Mouse (Mus musculus): ENCODE data around the gene Esrrg.

The Esrrg gene

DNA sequence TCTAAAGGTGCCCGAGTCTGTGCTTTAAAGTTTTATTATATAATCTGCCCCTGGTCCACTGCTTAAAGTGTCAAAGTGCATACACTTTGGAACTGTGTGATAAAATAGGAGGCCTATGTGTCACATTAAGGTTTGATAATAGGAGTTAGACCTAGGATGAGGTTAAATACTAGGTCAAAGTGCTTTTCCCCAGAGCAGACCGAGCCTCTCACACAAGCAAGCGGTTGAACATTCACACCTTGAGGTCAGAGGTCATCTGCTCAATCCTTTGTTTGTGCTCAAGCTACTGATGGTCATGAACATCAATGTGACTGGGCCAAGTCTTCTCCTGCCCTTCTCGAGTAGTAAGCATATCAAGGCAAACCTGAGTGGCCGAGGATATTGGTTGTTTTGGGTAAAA, 218.3 kb downstream of the Esrrg start:
- DNase-seq (ENCODE audit: extremely low read depth, low read depth) = no peak

DNA sequence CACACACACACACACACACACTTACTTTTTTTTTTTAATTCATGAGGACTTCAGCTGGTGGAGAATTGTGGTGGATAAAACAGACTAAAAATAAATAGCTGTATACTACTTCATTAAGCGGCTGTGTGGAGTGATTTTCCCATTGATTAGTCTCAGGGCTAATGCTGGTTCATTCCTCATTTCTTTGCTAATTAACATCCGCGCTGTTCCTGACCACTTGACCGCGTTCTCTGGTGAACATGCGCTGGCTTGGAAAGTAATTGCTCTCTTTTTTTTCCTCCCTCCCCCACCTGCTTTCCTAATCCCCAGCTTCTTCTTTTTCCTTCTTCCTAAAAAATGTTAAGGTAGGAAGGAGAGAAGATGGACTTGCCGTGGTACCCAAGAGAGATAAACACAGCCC, 222.3 kb downstream of the Esrrg start:
- no peak for DNase-seq (ENCODE audit: extremely low read depth, low read depth)

GRCm38 (mm10) chr1:187832851-187833250, 224.3 kb downstream of the Esrrg start:
- DNase-seq (ENCODE audit: extremely low read depth, low read depth) = no peak

DNA sequence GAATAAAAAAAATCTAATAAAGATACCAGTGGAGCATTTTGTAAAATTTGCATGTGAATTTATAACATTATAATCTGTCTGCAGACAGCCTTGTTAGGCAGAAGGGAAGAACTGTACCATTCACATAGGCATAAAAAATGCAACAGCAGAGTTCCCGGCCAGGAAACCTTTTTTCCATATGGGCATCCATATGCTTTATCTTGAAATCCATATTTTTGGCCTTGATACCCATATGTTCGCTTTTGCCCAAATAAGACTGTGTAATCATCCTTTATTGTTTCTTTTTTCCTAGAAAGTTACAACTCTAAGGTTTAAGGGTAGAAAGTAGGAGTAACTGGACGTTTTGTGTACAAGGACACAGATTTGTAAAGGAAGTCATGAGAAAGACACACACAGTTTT, 226.0 kb downstream of the Esrrg start:
- DNase-seq (ENCODE audit: extremely low read depth, low read depth) = no peak

GRCm38 (mm10) chr1:187836384-187836783, 227.8 kb downstream of the Esrrg start:
- DNase-seq (ENCODE audit: extremely low read depth, low read depth) = no peak

DNA sequence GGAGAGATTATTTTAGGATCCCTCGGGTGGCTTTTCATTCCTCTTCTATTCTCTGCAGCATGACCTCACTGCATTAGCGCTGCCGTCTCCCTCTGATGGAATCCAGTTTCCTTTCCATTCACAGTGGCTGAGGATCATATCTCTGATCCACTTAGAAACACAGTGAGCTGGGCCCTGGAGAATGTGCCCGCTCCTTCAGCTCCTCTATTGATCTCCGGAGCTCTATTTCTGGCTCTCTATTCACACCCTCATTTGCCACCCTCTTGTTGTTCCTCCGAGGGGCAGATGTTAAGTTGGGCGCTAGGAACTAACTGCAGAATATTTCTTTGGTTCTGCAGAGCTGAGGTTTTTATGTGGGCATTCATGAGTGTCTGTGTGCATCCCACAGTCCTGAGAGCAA, 228.3 kb downstream of the Esrrg start:
- no peak for DNase-seq (ENCODE audit: extremely low read depth, low read depth)

GRCm38 (mm10) chr1:187841629-187842028, 233.0 kb downstream of the Esrrg start:
- no peak for DNase-seq (ENCODE audit: extremely low read depth, low read depth)

DNA sequence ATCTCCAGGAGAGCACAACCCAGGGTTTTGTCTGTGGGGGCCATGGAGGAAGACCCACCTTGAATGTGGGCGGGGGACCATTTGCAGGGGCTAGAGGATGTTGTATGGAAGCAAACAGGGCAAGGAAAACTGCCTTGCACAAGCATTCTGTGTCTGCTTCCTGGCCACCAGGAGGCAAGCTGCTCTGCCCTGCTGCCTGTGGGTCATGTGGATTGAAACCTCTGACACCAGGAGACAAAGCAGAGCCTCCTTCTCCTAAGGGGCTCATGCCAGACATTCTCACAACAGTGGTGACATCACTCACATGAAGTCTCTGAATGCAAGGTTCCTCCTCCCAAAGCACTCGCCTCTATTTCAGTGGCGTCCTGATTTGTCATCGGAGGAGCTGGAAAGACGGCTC, 234.1 kb downstream of the Esrrg start:
- no peak for DNase-seq (ENCODE audit: extremely low read depth, low read depth)

GRCm38 (mm10) chr1:187854148-187854547, 245.6 kb downstream of the Esrrg start:
- no peak for DNase-seq (ENCODE audit: extremely low read depth, low read depth)

DNA sequence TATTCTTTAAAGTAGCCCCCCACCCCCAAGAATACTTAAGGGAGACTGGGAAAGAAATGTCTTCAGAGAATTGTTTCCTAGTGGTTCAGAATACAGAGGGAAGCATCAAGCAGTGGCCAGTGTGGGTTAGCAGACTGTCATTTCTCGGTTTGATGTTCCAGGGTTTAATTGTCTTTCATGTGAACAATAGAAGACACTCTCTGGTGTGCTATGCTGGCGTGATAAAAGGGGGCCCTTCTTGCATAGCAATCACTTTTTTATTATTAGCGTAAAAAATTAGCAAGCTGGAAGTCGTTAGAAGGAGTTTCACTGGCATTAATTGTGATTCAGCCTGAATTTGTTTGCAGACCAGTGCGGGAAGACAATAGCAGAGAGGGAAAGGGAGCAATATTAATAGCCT, 253.7 kb downstream of the Esrrg start:
- DNase-seq (ENCODE audit: extremely low read depth, low read depth) = no peak

GRCm38 (mm10) chr1:187868427-187868826, 259.8 kb downstream of the Esrrg start:
- no peak for DNase-seq (ENCODE audit: extremely low read depth, low read depth)

DNA sequence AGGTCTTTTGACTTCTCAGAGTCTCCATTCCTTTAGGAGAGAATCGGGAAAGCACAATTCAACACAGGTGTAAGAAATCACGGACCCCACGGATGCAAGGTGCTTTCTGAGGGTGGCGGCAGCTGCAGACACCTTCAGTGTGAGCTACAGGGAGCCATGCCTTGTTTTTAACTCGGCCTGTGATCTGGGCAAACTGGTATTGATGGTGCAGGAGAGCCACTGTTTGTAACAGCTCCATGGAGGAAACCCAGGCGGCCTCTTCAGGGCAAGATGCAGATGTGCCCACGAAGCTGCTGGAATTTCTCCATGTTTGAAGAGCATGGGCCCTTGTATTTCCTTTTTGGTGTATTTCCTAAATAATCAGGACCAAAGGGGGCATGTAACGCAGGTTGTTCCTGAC, 263.6 kb downstream of the Esrrg start:
- no peak for DNase-seq (ENCODE audit: extremely low read depth, low read depth)

- no peak for DNase-seq (ENCODE audit: extremely low read depth, low read depth)
Observed at GRCm38 (mm10) chr1:187872744-187873143, 264.2 kb downstream of the Esrrg start.

DNA sequence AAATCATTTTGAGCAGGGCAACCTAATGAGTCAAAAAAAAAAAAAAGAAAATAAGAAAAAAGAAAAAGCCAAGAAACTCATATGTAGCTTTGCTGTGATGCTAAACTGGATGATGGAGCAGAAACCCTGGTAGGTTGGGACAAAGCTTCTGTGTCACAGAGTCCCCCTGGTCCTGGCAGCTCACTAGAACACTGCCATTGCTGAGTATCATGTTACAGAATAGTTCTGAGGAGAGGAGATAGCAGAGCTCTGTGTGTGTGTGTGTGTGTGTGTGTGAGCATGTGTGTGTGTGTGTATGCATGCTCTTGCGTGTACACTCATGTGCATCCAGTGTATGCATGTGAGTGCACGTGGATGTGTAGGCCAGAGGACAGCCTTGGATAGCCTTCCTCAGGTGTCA, 265.2 kb downstream of the Esrrg start:
- no peak for DNase-seq (ENCODE audit: extremely low read depth, low read depth)

DNA sequence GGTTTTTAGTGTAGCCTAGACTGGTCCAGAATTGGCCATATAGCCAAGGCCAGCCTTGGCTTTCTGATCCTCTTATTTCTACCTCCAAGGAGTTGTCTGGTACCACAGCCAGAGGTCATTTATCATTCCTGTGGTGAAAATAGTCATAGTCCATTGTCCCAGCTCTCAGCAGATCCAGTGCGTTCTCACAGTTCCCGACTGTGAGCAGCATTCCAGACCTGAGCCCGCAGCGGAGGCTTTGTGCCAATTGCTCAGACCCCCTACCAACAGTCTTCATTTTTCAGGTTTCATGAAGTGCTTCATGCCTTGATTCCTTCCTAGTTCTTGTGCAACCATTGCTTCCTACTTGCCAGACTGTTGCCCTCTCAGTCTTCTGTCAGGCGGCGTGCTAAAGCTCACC, 278.7 kb downstream of the Esrrg start:
- DNase-seq (ENCODE audit: extremely low read depth, low read depth) = no peak

DNA sequence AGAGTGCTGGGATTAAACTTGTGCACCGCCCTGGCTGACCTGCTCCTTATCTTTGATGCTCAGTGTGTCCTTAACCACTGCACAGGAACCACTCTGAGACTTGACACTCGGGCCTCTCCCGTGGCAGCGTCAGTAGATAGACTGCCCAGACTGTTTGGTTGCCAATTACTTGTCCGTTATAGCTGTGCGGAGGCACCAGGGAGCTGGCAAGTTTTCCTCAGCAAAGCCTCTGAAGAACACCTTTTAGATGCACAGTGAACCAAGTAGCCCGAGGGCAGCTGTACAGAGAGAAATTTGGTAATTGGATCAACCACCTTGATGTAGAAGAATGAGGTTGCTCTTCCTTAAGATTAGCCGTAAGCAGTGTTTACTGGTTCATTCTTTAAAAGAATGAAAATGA, 279.6 kb downstream of the Esrrg start:
- DNase-seq (ENCODE audit: extremely low read depth, low read depth) = no peak

- DNase-seq (ENCODE audit: extremely low read depth, low read depth) = no peak
Observed at GRCm38 (mm10) chr1:187889096-187889495, 280.5 kb downstream of the Esrrg start.

DNA sequence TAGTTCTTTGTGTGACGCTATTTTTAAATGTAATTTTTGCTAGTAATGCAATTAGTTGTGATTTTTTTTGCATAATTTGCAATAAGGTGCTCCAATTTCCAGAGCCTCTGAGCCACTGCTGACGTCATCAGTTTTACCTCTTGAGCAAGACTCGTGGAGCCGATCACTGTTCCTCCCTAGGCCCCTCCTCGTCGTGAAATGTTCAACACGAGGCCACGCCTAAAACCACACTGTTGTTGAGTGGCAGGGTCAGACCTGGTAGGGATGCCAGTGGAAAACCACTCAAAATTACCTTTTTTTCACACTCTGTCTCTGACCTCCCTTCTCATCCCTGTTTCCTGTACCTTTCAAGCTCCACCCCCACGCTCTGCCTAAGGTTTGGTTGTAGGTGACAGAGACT, 282.7 kb downstream of the Esrrg start:
- DNase-seq (ENCODE audit: extremely low read depth, low read depth) = no peak

- no peak for DNase-seq (ENCODE audit: extremely low read depth, low read depth)
Observed at GRCm38 (mm10) chr1:187895459-187895858, 286.9 kb downstream of the Esrrg start.

- DNase-seq (ENCODE audit: extremely low read depth, low read depth) = no peak
Observed at GRCm38 (mm10) chr1:187896291-187896690, 287.7 kb downstream of the Esrrg start.

- no peak for DNase-seq (ENCODE audit: extremely low read depth, low read depth)
Observed at GRCm38 (mm10) chr1:187896910-187897309, 288.3 kb downstream of the Esrrg start.

- no peak for DNase-seq (ENCODE audit: extremely low read depth, low read depth)
Observed at GRCm38 (mm10) chr1:187899541-187899940, 290.9 kb downstream of the Esrrg start.

DNA sequence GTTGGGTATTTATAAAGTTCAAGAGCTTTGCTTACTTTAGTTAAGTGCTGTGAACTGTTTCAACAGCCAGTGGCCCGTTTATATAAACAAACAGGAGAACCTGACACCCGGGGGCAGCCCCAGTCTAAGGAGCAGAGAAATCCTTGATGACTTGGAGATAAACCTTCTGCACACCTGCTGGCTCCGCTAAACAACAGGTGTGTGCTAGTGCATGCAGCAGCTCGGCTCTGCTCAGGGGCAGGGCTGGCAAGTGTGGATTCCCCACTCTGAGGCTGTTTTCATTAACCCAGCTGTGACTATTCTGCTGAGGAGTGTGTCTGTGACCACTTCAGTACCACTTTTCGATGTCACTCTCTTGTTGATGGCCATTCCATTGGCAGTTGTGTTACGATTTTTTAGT, 292.2 kb downstream of the Esrrg start:
- no peak for DNase-seq (ENCODE audit: extremely low read depth, low read depth)

GRCm38 (mm10) chr1:187902176-187902575, 293.6 kb downstream of the Esrrg start:
- DNase-seq (ENCODE audit: extremely low read depth, low read depth) = no peak
